Mouse (Mus musculus) CH12F3 (cell line): ENCODE data around the gene Ptp4a2.
"Not testable (repeated sequence)": the region's sequence is repeated elsewhere in the genome, so short reads cannot be mapped to it uniquely, and the experiment has no call there.

Experiments used
- in situ Hi-C: fragments of 300-500 bp; cut with MboI; formaldehyde crosslinking; loops from 2 replicates; pipeline ENCODE4 v1.14.3; 2020; ENCODE audit warnings: low sequenced_read_pairs

The Ptp4a2 gene

DNA sequence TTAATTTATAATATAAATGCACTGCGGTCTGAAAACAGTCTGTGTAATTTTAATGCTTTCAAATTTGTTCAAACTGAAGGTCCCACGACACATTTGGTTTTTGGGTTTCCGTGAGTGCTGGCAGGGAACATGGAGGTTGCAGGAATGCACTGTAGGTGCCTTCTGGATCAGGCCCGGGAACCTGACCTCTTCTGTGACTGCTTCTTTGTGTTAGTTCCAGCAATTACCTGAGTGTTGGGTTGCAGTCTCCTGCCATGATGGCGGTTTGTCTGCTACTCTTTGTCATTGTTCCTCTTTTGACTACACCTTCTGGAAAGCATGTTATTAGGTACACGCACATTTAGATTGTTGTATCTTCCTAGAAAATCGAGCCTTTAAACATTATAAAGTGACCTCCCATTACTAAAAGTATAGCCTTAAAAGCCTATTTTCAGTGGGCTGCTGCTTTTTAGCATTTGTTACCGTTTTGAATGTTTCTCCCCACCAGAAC, 67.7 kb downstream of the Ptp4a2 start:
- in situ Hi-C loops: no loop called here

- in situ Hi-C loops: no loop called here
These were observed 68.3 kb downstream of the Ptp4a2 start for GRCm38 (mm10) chr4:129879206-129879780.

DNA sequence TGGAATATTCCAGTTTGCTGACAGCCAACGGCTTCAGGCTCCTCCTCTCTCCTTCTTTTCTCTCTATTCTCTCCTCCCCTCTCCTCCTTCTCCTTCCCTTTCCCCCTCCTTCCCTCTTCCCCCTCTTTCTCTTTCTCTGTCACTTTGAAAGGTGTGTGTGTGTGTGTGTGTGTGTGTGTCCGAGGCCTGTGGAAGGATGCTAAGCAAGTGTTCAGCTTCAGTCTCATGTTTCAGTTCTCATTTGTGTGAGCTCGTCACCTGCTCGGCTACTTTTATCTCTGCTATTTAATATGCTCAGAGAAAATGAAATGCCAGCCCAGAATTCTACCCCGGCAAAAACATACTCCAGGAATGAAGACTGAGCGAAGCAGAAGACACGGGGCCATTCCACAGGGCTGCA, 69.6 kb downstream of the Ptp4a2 start:
- in situ Hi-C loops: no loop called here

- in situ Hi-C loops: no loop called here
These were observed 70.6 kb downstream of the Ptp4a2 start for GRCm38 (mm10) chr4:129881661-129882060.

- in situ Hi-C loops: no loop called here
These were observed 71.7 kb downstream of the Ptp4a2 start for GRCm38 (mm10) chr4:129882555-129883293.

GRCm38 (mm10) chr4:129884041-129884930, 73.3 kb downstream of the Ptp4a2 start:
- in situ Hi-C loops: no loop called here

- in situ Hi-C loops: no loop called here
These were observed 78.6 kb downstream of the Ptp4a2 start for GRCm38 (mm10) chr4:129889661-129890060.

DNA sequence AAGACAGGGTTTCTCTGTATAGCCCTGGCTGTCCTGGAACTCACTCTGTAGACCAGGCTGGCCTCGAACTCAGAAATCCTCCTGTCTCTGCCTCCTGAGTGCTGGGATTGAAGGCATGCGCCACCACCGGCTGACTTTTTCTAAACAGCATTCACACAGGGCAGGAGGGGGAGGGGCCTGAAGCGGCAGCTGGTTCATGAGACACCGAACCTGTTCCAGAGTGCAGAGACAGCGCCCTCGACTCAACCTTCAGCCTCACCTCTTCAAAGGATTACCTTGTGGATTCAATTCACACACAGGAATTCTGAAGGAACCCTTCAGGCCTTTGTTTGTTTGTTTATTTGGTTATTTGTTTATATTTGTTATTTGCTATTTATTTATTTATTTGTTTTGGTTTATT, 79.1 kb downstream of the Ptp4a2 start:
- in situ Hi-C loops: no loop called here

DNA sequence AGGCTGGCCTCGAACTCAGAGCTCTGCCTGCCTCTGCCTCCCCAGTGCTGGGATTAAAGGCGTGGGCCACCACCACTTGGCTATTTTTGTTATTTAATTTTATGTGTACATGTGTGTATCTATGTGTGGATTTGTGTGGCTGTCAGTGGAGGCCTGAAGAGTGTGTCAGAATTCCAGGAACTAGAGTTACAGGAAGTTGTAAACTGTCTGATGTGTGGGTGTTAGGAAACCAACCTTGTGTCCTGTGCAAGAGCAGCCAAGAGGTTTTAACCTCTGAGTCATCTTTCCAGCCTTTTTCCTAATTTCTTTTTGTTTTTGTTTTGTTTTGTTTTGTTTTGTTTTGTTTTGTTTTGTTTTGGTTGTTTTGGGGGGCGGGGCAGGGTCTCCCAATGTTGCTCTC, 83.8 kb downstream of the Ptp4a2 start:
- in situ Hi-C loops: no loop called here

GRCm38 (mm10) chr4:129898815-129899214, 87.8 kb downstream of the Ptp4a2 start:
- in situ Hi-C loops: not testable (repeated sequence)
